Mouse (Mus musculus) CD4-positive, CD25-positive, alpha-beta regulatory T cell, adult 4 months (primary cell): ENCODE data around the gene Myadml2. TPM values are rescaled to one million over a fixed set of nuclear protein-coding genes. Genes with fewer than 3 reads are reported as not detected.

Experiments
- ATAC-seq: one replicate; pipeline ENCODE4 v1.8.0; 2017
- polyA plus RNA-seq, 2 experiments: library from polyadenylated mRNA; unstranded; fragments of 100-300 nt; shearing (Covaris generic); gene quantifications; one replicate each; pipeline ENCODE4 v1.2.1; 2017

Myadml2 gene
- polyA plus RNA-seq, 2 experiments from 2014 or later, result not detected

- no peak for ATAC-seq
Observed at GRCm38 (mm10) chr11:120660301-120661075, 12.5 kb upstream of the Myadml2 start.

GRCm38 (mm10) chr11:120659509-120660300, 11.7 kb upstream of the Myadml2 start:
- ATAC-seq, result no peak

- ATAC-seq, result peak; percentile 58
Observed at GRCm38 (mm10) chr11:120658876-120659410, 11.0 kb upstream of the Myadml2 start.

- ATAC-seq, result no peak
Observed at GRCm38 (mm10) chr11:120657301-120657700, 9.3 kb upstream of the Myadml2 start.

GRCm38 (mm10) chr11:120654741-120655140, 6.8 kb upstream of the Myadml2 start:
- no peak for ATAC-seq

- ATAC-seq, result no peak
Observed at GRCm38 (mm10) chr11:120651872-120652271, 3.9 kb upstream of the Myadml2 start.

GRCm38 (mm10) chr11:120647047-120647830, 719 bp downstream of the Myadml2 start:
- no peak for ATAC-seq

- ATAC-seq, result peak; percentile 100
Observed at GRCm38 (mm10) chr11:120643601-120643987, 4.4 kb downstream of the Myadml2 start, which contains the start of gene Pycr1. Gene Pycr1, minus strand, starts transcription at chr11:120643769.

GRCm38 (mm10) chr11:120642939-120643600, 4.9 kb downstream of the Myadml2 start:
- peak; percentile 38 for ATAC-seq

GRCm38 (mm10) chr11:120641869-120642268, 6.1 kb downstream of the Myadml2 start:
- no peak for ATAC-seq

GRCm38 (mm10) chr11:120641255-120641654, 6.7 kb downstream of the Myadml2 start:
- no peak for ATAC-seq

GRCm38 (mm10) chr11:120634810-120635209, 13.1 kb downstream of the Myadml2 start:
- ATAC-seq, result no peak

GRCm38 (mm10) chr11:120633520-120634343, 14.2 kb downstream of the Myadml2 start, which contains the start of gene Mafg:
Gene Mafg, minus strand, starts transcription at chr11:120633600.
- ATAC-seq, result peak; percentile 67

GRCm38 (mm10) chr11:120632559-120633519, 15.1 kb downstream of the Myadml2 start:
- ATAC-seq, result peak; percentile 23

- ATAC-seq, result no peak
Observed at GRCm38 (mm10) chr11:120631726-120632448, 16.1 kb downstream of the Myadml2 start.

- ATAC-seq, result peak; percentile 35
Observed at GRCm38 (mm10) chr11:120630881-120631725, 16.9 kb downstream of the Myadml2 start.

- ATAC-seq, result no peak
Observed at GRCm38 (mm10) chr11:120630401-120630871, 17.5 kb downstream of the Myadml2 start.

- ATAC-seq, result no peak
Observed at GRCm38 (mm10) chr11:120629911-120630310, 18.0 kb downstream of the Myadml2 start.
